Mouse (Mus musculus): ENCODE measurements around the gene Thra. TPM values are rescaled to one million over a fixed set of nuclear protein-coding genes. Genes with fewer than 3 reads are reported as not detected.

The Thra gene
- polyA plus RNA-seq, 1 experiment, result 28.1 TPM

GRCm38 (mm10) chr11:98796515-98797216 is 56.2 kb downstream of the Thra start:
- TF ChIP-seq MAX (IDR thresholded peaks at IDR 0.05), result no peak
- no peak for TF ChIP-seq USF1 (IDR thresholded peaks at IDR 0.05; ENCODE audit: low read depth)
- no peak for TF ChIP-seq FOSL1 (IDR thresholded peaks at IDR 0.05; ENCODE audit: insufficient read depth, low read length, poor library complexity, severe bottlenecking)
- no peak for TF ChIP-seq CEBPB (IDR thresholded peaks at IDR 0.05; ENCODE audit: low read depth)
- no peak for TF ChIP-seq CTCF (IDR thresholded peaks at IDR 0.05; ENCODE audit: control insufficient read depth, insufficient read depth, insufficient read length)
- TF ChIP-seq MYOD1 (IDR thresholded peaks at IDR 0.05; ENCODE audit: control insufficient read depth, insufficient read length, low read depth), result no peak
- no peak for TF ChIP-seq MYOG (IDR thresholded peaks at IDR 0.05; ENCODE audit: control insufficient read depth, extremely low read depth, insufficient read length)
- Histone ChIP-seq H3ac (ENCODE audit: control insufficient read depth, insufficient read length, low read depth) (peak overlapping the region; percentile 92), H3K79me2 (ENCODE audit: control insufficient read depth, insufficient read depth) (peaks cover 75% of the 10 kb centered on the region), H3K79me3 (ENCODE audit: low read depth) (peaks cover 48% of the 10 kb centered on the region), H3K36me3 (ENCODE audit: control insufficient read depth, insufficient read depth) (peaks cover 34% of the 10 kb centered on the region), H3K4me3 (ENCODE audit: insufficient read depth, poor library complexity, severe bottlenecking) (peak overlapping the region; percentile 83), H3K27me3 (ENCODE audit: control insufficient read depth, insufficient read depth, insufficient read length) (no peaks in the 10 kb centered on the region)

GRCm38 (mm10) chr11:98797306-98797705 is 56.9 kb downstream of the Thra start:
- peaks cover 40% of the 10 kb centered on the region for H3K36me3 ChIP-seq (ENCODE audit: control insufficient read depth, insufficient read depth)

GRCm38 (mm10) chr11:98797909-98798308 is 57.5 kb downstream of the Thra start:
- Histone ChIP-seq H3K4me3 (ENCODE audit: insufficient read depth, poor library complexity, severe bottlenecking) (no peak overlapping the region), H3K79me3 (ENCODE audit: low read depth) (peaks cover 48% of the 10 kb centered on the region), H3K79me2 (ENCODE audit: control insufficient read depth, insufficient read depth) (peaks cover 77% of the 10 kb centered on the region), H3K27me3 (ENCODE audit: control insufficient read depth, insufficient read depth, insufficient read length) (no peaks in the 10 kb centered on the region), H3K36me3 (ENCODE audit: control insufficient read depth, insufficient read depth) (peaks cover 46% of the 10 kb centered on the region), H3ac (ENCODE audit: control insufficient read depth, insufficient read length, low read depth) (peak overlapping the region; percentile 13)
- no peak for TF ChIP-seq MAX (IDR thresholded peaks at IDR 0.05)
- no peak for TF ChIP-seq FOSL1 (IDR thresholded peaks at IDR 0.05; ENCODE audit: insufficient read depth, low read length, poor library complexity, severe bottlenecking)
- no peak for TF ChIP-seq MYOG (IDR thresholded peaks at IDR 0.05; ENCODE audit: control insufficient read depth, extremely low read depth, insufficient read length)
- no peak for TF ChIP-seq USF1 (IDR thresholded peaks at IDR 0.05; ENCODE audit: low read depth)

More at GRCm38 (mm10) chr11:98797306-98797705, 56.9 kb downstream of the Thra start:
- Histone ChIP-seq H3ac (ENCODE audit: control insufficient read depth, insufficient read length, low read depth) (peak overlapping the region; percentile 53), H3K79me2 (ENCODE audit: control insufficient read depth, insufficient read depth) (peaks cover 77% of the 10 kb centered on the region), H3K79me3 (ENCODE audit: low read depth) (peaks cover 48% of the 10 kb centered on the region), H3K4me3 (ENCODE audit: insufficient read depth, poor library complexity, severe bottlenecking) (peak overlapping the region; percentile 83), H3K27me3 (ENCODE audit: control insufficient read depth, insufficient read depth, insufficient read length) (no peaks in the 10 kb centered on the region)
- TF ChIP-seq USF1 (IDR thresholded peaks at IDR 0.05; ENCODE audit: low read depth) (no peak), MYOD1 (IDR thresholded peaks at IDR 0.05; ENCODE audit: control insufficient read depth, insufficient read length, low read depth) (no peak), FOSL1 (IDR thresholded peaks at IDR 0.05; ENCODE audit: insufficient read depth, low read length, poor library complexity, severe bottlenecking) (no peak), MYOG (IDR thresholded peaks at IDR 0.05; ENCODE audit: control insufficient read depth, extremely low read depth, insufficient read length) (no peak), CEBPB (IDR thresholded peaks at IDR 0.05; ENCODE audit: low read depth) (no peak), CTCF (IDR thresholded peaks at IDR 0.05; ENCODE audit: control insufficient read depth, insufficient read depth, insufficient read length) (no peak), MAX (IDR thresholded peaks at IDR 0.05) (no peak)

GRCm38 (mm10) chr11:98804605-98805004 is 64.2 kb downstream of the Thra start, which contains the start of gene Casc3:
Gene Casc3, plus strand, starts transcription at chr11:98804905.
- no peaks in the 10 kb centered on the region for H3K27me3 ChIP-seq (ENCODE audit: control insufficient read depth, insufficient read depth, insufficient read length)
- H3K36me3 ChIP-seq (ENCODE audit: control insufficient read depth, insufficient read depth), result peaks cover 85% of the 10 kb centered on the region
- peaks cover 20% of the 10 kb centered on the region for H3K79me3 ChIP-seq (ENCODE audit: low read depth)
- H3K4me3 ChIP-seq (ENCODE audit: insufficient read depth, poor library complexity, severe bottlenecking), result no peak within 1 kb of the TSS
- TF ChIP-seq MYOG (IDR thresholded peaks at IDR 0.05; ENCODE audit: control insufficient read depth, extremely low read depth, insufficient read length), result no peak
- TF ChIP-seq FOSL1 (IDR thresholded peaks at IDR 0.05; ENCODE audit: insufficient read depth, low read length, poor library complexity, severe bottlenecking), result no peak
- no peak for TF ChIP-seq CTCF (IDR thresholded peaks at IDR 0.05; ENCODE audit: control insufficient read depth, insufficient read depth, insufficient read length)
- no peak for TF ChIP-seq USF1 (IDR thresholded peaks at IDR 0.05; ENCODE audit: low read depth)
- TF ChIP-seq CEBPB (IDR thresholded peaks at IDR 0.05; ENCODE audit: low read depth), result no peak
- no peak for TF ChIP-seq MAX (IDR thresholded peaks at IDR 0.05)
- TF ChIP-seq MYOD1 (IDR thresholded peaks at IDR 0.05; ENCODE audit: control insufficient read depth, insufficient read length, low read depth), result no peak
- peaks cover 32% of the 10 kb centered on the region for H3K79me2 ChIP-seq (ENCODE audit: control insufficient read depth, insufficient read depth)
- H3ac ChIP-seq (ENCODE audit: control insufficient read depth, insufficient read length, low read depth), result no peak within 1 kb of the TSS

- TF ChIP-seq CTCF (IDR thresholded peaks at IDR 0.05; ENCODE audit: control insufficient read depth, insufficient read depth, insufficient read length) (no peak), MAX (IDR thresholded peaks at IDR 0.05) (no peak), CEBPB (IDR thresholded peaks at IDR 0.05; ENCODE audit: low read depth) (no peak), FOSL1 (IDR thresholded peaks at IDR 0.05; ENCODE audit: insufficient read depth, low read length, poor library complexity, severe bottlenecking) (no peak), MYOG (IDR thresholded peaks at IDR 0.05; ENCODE audit: control insufficient read depth, extremely low read depth, insufficient read length) (no peak)
- Histone ChIP-seq H3K4me3 (ENCODE audit: insufficient read depth, poor library complexity, severe bottlenecking) (no peak overlapping the region), H3K27me3 (ENCODE audit: control insufficient read depth, insufficient read depth, insufficient read length) (no peaks in the 10 kb centered on the region), H3ac (ENCODE audit: control insufficient read depth, insufficient read length, low read depth) (no peak overlapping the region), H3K79me3 (ENCODE audit: low read depth) (peaks cover 36% of the 10 kb centered on the region), H3K36me3 (ENCODE audit: control insufficient read depth, insufficient read depth) (peaks cover 73% of the 10 kb centered on the region), H3K79me2 (ENCODE audit: control insufficient read depth, insufficient read depth) (peaks cover 46% of the 10 kb centered on the region)
Observed at GRCm38 (mm10) chr11:98808417-98808816, 68.0 kb downstream of the Thra start.
